Mouse (Mus musculus) heart, adult 18-20 months (tissue): Measurements from ENCODE around the gene C5ar1. TPM values are rescaled to one million over a fixed set of nuclear protein-coding genes. Genes with fewer than 3 reads are reported as not detected.
A peak's percentile ranks its signal among the peaks of the same experiment; 100 is the strongest.
"Not testable (repeated sequence)": the region's sequence is repeated elsewhere in the genome, so short reads cannot be mapped to it uniquely, and the experiment has no call there.

Experiments used
- DNase-seq, 2 experiments: peaks; one replicate each; pipeline ENCODE4 v3.0.0; 2021 to 2022; ENCODE audit warnings: mixed read lengths in 1 of 2
- total RNA-seq, 2 experiments: library from RNA; stranded (reverse); gene quantifications; 2 replicates each; pipeline ENCODE4 v1.2.3; 2021

C5ar1 gene
- total RNA-seq, 2 experiments from 2014 or later: 4.4 to 7.5 TPM

DNA sequence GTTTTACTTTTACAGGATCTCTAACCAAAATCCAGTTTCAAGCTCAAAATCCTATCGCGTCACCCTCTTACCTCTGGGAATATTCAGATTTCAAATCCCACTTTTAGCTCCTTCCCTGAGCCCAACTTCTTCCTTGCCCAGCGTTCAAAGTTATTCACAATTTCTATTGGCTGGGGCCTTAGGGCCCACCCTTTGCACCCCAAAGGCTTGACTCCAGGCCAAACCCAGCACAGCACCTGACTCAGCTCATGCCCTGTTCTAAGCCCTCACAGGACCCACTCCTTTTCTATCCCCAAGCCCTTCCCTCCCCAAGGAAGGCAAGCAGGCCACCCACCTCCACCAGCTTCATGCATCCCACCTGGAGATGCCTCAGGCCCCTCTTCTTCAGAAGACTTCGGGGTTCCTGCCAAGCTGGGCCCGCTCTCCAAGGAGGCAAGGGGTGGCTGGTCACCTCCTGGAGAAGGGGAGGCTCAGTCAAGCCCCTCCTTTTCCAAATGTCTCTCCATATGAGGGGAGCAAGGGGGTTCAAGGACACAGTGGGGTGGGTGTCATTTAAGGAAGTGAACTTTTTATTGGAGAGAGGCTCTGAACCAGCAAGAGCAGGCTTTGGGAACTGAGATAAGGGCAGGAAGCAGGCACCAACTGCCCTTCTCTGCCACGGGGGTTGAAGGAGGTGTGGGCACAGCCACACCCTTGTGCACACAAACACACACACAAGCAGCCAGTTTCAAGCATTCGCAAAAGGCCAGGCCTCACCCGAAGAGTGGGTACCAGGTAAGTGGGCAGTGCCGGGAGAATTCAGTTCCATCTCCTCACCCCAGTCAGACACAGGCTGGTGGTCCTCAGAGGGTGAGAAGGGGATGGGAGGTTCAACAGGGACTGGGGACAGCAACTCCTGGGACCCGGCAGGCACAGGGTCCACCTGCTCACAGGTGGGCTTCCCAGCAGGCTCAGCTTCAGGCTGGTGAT is 15.9 kb upstream of the C5ar1 start:
- DNase-seq: no peak

DNA sequence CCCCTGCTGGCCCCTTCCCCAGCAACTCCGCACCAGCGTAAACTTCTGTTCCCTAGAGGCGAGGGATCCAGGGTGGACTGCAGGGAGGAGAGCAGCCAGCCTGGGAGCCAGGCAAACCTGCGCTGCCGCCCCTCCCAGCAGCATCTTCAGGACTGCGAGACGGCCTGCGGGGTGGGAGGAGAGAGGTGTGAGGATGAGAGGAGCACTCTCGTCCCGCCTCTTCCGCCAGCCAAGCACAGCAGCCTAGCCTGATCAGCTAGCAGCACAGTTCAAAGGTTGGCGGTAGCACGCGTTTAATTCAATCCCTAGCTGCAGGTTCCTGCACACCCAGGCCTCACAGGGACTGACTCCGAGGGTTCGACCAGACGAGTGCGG is 14.4 kb upstream of the C5ar1 start:
- peak in 1 of 2 experiments; percentile 72 for DNase-seq

DNA sequence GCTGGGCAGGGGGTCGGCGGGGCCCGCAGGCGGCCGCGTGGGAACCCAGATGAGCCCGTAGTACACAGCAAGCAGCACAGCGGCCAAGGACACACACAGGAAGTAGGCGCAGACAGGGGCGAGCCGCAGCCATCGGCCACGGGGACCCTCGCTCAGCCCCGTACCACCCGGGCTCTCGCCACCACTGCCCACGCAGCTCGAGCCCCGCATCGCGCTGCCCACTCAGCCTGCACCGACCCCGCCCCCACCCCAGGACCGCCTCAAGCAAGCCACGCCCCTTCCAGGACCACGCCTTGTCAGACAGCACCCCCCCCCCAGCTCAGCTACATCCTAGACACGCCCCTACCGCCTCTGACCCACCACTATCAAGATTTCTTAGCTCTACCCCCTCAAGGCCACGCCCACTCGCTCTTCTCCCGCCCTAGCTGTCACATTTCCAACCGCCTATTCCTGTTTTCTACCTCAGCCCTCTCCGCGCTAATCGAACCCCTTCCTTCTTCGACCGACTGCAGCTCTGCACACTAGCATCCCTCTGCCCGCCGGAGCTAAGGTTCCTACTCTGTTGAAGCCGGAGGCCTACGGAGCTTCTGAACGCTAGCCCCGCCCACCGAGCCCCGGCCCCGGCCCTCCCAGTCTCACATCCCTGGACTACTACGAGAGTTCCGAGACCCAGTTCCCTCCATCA is 13.9 kb upstream of the C5ar1 start, which contains the start of gene Inafm1:
TSS of gene Inafm1 (minus strand) at position 537 of the 685 bp plus-strand sequence.
- peak; percentile 91 to 93 for DNase-seq

DNA sequence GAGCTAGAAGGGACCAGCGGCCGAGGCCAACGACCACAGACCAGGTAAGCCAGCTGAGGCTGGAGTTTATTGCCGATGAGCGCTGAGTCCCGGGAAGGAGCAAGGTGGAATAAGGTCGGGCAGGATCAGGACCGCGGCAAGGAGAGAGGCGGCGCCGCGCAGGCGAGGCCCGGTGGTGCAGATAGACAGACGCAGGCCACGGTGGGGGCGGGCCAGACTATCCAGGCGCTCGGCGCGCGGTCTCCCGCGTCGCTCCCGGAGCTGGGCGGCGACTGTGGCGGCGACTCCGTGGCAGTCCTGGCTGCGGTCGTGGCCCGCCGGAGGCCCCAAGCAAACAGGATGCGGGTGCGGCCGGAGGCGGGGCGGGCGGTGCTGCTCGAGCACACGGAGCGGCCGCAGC is 13.3 kb upstream of the C5ar1 start:
- peak; percentile 71 to 72 for DNase-seq

DNA sequence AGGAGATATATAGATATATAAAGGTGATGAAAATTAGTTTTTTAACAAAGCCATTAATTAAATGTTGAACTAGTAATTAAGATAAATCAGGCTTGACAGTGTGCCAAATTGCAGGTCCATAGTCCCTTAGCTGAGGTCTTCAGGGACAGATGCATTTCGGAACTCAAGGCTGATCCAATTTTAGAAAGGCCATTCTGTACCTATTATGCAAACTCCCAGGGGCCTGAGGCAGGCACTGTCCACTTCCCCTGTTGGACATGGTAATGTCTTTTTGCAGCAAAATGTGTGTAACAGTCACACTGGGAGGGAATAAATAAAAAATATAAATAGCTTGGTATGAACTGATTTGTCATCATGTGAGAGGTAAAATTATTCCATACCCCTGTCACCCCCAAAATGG is 11.8 kb upstream of the C5ar1 start:
- DNase-seq: no peak

DNA sequence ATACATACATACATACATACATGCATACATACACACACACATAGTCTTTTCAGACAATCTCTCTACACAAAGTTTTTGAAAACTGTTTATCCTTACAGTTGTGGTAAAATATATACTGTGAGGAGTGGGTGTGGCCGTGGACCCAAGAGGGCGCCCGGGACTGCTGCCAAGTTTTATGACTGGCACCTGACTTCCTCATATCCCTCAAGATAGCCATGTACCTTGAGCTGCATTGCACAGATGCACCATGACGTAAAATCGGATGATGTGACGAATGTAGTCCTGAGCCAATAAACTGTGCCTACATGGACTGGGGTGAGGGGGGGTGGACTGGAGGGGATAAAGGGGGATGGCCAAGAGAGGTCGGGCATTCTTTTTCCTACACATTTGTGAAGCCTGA is 7.3 kb upstream of the C5ar1 start:
- not testable (repeated sequence) for DNase-seq

DNA sequence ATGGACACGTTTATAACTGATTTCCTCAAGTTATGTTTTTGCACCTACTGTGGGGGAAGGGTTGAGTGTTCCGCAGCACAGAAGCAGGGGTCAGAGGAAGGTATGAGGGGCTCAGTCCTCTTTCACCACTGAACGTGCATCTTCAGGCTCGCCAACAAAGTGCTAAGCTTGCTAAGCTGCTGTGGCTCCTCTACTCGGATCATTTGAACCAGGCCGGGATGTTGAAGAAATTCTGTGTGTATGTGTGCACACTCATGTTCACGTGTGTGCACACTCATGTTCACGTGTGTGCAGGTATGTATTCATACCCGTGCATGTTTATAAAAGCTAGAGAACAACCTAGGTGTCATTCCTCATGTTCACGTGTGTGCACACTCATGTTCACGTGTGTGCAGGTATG is 6.5 kb upstream of the C5ar1 start:
- no peak for DNase-seq

DNA sequence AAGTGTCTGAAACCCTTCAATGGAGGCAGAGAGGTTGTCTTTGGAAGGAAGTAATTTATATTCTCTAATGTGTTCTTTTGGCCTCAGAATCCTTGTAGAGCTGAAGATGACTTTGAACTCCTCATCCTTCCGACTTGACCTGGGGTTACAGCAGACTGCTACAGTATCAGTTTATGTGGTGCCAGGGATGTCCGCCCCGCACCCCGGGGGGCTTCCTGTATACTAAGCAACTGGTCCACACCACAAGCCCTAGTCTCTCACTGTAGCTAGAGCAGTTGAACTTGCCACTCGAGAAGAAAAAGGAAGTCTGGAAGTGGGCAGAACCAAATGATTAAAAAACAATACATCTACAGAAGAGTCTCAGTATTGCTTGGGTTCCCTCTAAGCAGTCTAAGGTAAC is 4.5 kb upstream of the C5ar1 start:
- no peak for DNase-seq

DNA sequence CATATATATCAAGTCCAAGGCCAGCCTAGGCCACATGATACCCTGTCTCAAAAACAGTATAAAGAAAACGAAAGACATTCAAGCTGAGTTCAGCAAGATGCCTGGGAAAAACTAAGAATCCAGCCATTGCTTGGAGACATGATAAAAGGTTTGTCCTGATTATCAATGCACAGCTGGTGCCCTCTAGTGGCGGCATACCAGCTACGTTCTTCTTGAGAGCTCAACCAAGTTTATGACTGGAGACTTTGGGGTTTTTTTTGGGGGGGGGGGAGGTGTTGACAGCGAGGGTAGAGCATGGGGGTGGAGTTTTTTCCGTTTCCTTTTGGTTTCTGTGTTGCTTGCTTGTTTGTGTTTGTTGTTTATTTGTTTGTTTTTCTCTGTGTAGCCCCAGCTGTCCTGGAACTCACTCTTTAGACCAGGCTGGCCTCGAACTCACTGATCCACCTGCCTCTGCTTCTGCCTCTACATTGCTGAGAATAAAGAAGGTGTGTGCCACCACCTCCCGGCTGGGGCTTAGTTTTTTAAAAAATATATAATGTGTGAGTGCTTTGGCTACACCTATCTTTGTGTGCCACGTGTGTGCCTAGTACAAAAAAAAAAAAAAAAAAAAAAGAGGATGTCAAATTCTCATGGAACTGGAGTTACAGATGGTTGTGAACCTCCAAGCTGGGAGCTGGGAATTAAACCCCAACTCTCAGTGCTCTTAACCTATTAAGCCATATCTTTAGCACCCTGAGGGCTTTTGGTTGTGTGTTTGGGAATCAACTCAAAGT is 3.9 kb upstream of the C5ar1 start:
- DNase-seq: peak; percentile 72 to 90

DNA sequence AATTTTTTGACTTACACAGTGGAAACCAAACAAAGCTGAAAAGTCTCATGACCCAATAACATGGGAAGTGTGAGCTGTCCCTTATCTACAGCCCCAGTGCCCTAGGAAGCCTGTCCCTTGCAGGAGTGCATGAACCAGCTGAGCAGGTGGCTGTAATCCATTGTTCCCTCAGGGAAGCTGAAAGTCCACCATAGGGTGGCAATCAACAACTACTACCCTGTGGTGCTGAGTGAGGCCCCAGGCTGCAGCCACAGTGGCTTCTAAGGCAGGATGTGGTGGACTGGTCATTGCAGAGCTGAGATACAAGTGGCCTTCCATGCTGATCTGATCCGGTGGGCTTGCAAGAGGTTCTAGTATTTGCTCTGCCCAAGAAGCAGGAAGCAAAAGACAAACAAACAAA is 1.8 kb upstream of the C5ar1 start:
- DNase-seq: no peak

DNA sequence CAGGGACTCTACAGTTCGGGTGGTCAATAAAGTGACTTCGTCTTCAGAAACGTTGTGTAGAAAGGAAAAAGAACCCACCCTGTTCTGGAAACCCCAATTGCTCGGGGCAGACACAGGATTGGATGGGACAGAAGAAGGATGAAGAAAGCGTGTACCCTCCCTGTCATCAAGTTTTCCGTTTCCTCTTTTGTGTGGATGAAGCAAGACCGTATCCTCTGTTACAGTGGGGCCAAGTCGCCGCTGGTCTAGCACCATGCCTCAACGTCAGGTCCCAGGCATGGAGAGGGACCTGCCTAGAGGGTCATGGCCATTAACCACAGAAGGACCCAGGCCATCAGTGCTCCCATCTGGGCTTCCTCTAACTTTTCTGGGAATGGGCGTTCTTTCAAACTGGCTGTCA is 1.5 kb downstream of the C5ar1 start:
- peak in 1 of 2 experiments; percentile 64 for DNase-seq

DNA sequence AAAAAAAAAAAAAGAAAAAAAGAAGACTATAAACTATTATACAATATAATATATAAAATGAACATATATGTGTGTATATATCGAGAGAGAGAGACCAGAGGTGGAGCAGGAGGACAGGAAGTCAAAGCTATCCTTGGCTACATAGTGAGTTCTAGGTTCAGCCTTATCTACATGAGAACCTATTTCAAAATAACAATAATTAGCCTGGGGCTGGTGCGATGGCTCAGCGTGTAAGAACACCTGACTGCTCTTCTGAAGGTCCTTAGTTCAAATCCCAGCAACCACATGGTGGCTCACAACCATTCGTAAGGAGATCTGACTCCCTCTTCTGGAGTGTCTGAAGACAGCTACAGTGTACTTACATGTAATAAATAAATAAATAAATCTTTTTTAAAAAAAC is 3.4 kb downstream of the C5ar1 start:
- not testable (repeated sequence) for DNase-seq

DNA sequence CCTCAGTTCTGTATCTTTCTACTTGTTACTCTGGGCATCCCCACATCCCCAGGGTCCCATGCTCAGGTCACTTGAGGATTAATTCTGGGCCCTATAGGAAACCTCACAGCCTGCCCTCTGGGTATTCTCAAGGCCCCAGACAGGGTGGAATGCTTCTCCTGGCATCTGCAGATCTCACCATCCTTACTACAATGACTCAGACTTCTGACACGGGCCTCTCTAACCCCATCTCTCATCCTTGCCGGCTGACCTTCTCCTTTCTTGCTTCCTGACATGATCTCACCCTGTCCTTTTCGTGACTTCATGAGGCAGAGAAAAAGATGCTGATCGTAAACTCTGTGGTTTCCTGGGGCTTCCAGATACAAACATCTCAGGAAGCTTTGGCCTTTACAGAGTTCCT is 5.1 kb downstream of the C5ar1 start:
- peak in 1 of 2 experiments; percentile 64 for DNase-seq

DNA sequence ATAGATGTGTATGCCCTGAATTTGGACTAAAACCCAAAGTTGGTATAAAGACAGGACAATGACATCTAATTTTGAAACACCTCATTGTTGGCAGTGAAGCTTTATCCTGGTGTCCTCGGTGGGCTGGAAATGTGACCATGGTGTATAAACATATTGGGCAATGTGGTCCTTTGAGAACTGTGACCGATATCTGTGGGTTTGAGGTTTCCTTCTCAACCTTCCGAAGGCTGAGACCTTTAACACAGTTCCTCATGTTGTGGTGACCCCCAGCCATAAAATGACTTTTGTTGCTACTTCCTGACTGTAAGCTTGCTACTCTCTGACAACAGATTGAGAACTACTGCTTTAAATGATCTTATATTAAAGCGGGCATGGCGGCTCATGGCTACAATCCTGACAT is 8.7 kb downstream of the C5ar1 start:
- DNase-seq: no peak

DNA sequence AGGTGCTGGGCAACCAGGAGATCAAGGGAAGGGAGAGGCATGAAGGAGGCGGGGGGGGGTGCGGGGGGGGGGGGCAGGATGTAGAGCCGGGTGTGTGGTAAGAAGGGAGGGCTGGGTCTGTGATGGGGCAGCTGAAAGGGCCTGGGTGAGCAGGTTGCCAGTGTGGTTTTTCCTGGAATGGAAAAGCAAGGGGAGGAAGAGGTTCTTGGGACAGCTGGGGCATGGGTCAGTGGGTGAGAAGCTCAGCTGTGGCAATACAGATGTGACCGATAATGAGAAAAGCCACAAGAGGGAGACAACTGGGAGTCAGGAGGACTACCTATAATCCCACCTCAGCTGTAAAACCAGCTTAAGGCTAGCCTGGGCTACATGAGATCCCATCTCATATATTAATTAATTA is 13.4 kb downstream of the C5ar1 start:
- DNase-seq: no peak

DNA sequence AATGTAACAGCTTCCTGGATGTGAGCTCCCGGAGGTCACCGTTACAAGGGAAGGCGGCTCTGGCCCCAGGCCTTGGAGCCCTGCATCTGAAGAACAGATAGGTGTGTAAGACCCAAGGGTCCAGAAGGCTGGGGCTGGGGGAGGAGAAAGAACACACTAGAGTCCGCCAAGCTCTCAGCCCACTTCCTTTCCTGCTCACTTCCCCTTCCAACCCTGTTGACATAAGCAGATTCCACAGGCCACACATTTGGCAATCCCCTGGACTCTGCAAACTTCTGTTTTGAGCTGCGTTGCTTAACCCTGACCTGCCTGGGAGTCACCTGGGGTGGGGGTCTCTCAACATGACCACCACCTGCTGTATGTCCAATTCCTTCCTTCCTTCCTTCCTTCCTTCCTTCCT is 15.3 kb downstream of the C5ar1 start, which contains the start of gene C5ar2:
TSS of gene C5ar2 (minus strand) at position 88 of the 400 bp plus-strand sequence.
- DNase-seq: peak in 1 of 2 experiments; percentile 72

DNA sequence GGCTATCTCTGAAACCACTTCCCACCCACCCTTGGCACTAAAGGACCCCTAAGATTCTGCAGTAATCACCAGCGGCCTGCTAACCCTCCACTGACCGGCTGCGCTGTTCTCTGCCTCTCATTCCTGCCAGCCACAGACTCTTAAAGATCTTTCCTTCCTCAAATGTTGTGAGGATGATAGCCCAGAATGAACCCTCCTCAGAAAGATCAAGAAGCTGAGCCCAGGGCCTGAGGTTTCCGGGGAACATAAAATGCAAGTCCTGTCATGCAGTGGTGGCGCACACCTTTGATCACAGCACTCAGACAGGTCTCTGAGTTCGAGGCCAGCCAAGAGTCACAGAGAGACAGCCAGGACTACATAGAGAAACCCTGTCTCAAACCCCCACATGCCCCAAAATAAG is 17.1 kb downstream of the C5ar1 start:
- DNase-seq: no peak

DNA sequence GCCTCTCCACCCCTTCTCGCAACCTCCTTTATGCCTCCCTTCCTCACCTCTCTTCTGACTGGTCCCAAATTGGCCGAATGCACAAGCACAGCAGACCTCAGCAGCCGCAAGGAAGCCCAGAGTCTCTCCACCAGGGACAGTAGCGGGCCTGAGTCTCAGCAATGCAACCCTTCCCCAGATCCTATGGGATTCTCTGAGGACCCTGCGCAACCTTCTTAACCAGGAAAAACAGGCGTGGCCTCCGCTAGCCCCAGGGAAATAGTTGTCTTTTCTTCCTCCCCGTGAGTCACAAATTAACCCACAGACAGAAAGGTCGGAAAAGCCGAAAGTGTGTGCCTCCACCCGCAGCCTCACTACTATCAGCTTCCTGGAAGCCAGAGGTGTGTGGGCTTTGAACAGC is 17.6 kb downstream of the C5ar1 start:
- DNase-seq: no peak

DNA sequence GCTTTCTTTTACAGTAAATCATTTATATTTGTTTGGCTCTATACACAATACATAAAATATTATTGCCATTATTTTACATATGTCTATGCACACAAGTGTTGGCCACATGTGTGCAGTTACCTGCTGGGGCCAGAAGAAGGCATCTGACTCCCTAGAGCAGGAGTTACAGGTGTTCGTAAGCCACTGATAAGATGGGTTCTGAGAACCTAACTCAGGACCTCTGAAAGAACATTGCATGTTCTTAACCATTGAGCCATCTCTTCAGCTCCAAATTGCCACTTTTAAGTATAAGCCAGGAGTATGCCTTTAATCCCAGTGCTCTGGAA is 18.4 kb downstream of the C5ar1 start:
- no peak for DNase-seq

DNA sequence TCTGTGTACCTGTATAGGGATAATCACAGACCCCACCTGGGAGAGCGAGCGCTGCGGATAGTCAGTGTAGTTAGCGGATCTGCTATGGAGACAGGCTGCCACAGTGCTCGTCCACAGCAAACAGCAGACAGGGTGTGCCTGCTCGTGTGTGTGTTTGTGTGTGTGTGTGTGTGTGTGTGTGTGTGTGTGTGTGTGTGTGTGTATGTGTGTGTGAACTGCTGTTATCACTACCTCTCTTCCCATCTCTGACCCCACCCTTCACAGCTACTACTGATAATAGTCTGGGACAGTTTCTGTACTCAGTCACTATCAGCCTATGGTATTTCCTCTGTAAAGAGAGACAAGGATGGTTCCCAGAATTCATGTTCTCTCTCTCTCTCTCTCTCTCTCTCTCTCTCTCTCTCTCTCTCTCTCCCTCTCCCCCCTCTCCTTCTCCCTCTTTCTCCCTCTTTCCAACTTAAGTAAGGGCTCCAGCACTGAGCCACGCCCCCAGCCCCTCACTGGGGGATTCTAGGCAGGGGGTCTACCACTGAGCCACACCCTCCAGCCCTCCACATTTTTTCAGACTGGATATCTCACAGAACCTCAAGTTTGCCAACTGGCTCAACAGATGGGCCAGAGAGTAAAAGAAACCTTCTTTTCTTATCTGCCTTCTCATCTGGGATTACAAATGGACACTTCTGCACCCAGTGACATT is 18.9 kb downstream of the C5ar1 start:
- no peak for DNase-seq

DNA sequence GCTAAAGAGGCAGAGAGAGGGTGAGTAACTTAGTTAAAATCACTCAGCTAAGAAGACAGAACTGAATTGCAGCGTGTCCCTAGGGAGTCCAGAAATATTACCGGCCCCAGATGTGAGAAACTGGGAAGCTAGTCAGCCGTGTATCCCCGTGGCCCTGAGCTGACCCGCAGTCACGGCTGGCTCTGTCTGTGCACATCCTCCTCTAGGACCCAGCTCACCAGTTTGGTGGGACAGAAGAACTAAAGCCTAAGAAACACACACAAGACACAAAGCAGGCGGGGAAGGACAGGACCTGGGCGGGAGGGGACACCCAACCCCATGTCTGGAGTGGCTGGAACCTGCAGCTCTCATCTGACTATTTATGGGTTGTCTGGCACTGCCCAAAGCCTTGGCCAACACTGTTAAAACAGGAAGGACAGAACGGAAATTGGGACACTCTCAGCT is 19.8 kb downstream of the C5ar1 start:
- DNase-seq: peak; percentile 69 to 79

DNA sequence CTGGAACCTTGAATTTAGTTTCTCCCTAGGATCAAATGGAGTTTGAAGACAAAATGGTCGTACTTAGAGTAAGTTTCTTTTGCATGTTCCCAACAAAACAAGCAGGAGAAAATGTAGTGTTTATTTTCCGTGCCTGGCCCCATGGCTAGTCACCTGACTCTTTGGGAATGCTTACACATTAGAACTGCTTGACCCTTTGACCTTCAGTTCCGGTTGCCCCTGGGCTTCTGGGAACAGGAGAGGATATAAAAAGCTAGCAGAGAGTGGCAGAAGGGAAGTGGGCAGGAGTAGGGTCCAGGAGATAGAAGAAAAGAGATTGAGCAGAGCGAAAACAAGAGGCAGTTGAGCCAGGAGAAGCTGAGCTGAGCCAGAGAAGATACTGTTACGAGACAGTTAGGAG is 29.5 kb downstream of the C5ar1 start:
- peak; percentile 61 for DNase-seq
